Mouse (Mus musculus) G1E (cell line): Measurements from ENCODE around the gene Rbbp4. TPM values are rescaled to one million over a fixed set of nuclear protein-coding genes. Genes with fewer than 3 reads are reported as not detected.
A peak's percentile ranks its signal among the peaks of the same experiment; 100 is the strongest.

ENCODE experiments used
- ATAC-seq: 2 replicates; pipeline ENCODE4 v1.8.0; 2016; ENCODE audit warnings: mild to moderate bottlenecking; ENCODE audit not compliant: insufficient number of reproducible peaks, poor library complexity, low FRiP score, severe bottlenecking; ENCODE audit errors: extremely low read depth
- DNase-seq: peaks from one replicate; pipeline ENCODE4 v3.0.0; 2012; ENCODE audit warnings: low spot score
- H3K27me3 ChIP-seq: 2 replicates; pipeline ENCODE4 v1.6.1; 2012; ENCODE audit warnings: mild to moderate bottlenecking, low read length, inconsistent platforms; ENCODE audit not compliant: insufficient read depth
- H3K36me3 ChIP-seq: replicated peaks from 2 replicates; pipeline ENCODE3; 2012; ENCODE audit warnings: mild to moderate bottlenecking, inconsistent platforms
- H3K4me1 ChIP-seq: 2 replicates; pipeline ENCODE4 v1.6.1; 2012; ENCODE audit warnings: low read depth, low read length, inconsistent platforms, mixed read lengths; ENCODE audit not compliant: insufficient read depth
- H3K4me3 ChIP-seq: 2 replicates; pipeline ENCODE4 v1.5.1; 2012; ENCODE audit warnings: low read depth, mild to moderate bottlenecking, inconsistent platforms, low read length, moderate library complexity, mixed read lengths
- H3K9me3 ChIP-seq: replicated peaks from 2 replicates; pipeline ENCODE4 v1.6.1; 2012; ENCODE audit warnings: inconsistent platforms
- CTCF ChIP-seq: IDR thresholded peaks from 2 replicates; pipeline ENCODE4 v1.5.1; 2012; ENCODE audit warnings: low read depth, low read length, inconsistent platforms, mixed read lengths
- GATA1 ChIP-seq: IDR thresholded peaks from 2 replicates; pipeline ENCODE4 v1.6.1; 2012; ENCODE audit warnings: borderline replicate concordance, low read length, inconsistent platforms, mixed read lengths
- GATA2 ChIP-seq: IDR thresholded peaks from 2 replicates; pipeline ENCODE4 v1.6.1; 2012; ENCODE audit warnings: low read depth, low read length, inconsistent platforms, borderline replicate concordance
- POLR2AphosphoS5 ChIP-seq: IDR thresholded peaks from 2 replicates; pipeline ENCODE4 v1.6.1; 2012; ENCODE audit warnings: low read depth, low read length, inconsistent platforms; ENCODE audit not compliant: insufficient replicate concordance
- TAL1 ChIP-seq: conservative IDR thresholded peaks from 2 replicates; pipeline ENCODE4 v1.6.1; 2012; ENCODE audit warnings: low read depth, low read length, inconsistent platforms, mixed read lengths
- polyA plus RNA-seq: library from polyadenylated mRNA; stranded (reverse); fragments of >175 nt; gene quantifications from 2 replicates; pipeline ENCODE4 v1.2.3, GENCODE M21; 2012
- total RNA-seq, 2 experiments: library from RNA; stranded (forward) in 1 of 2; stranded (reverse) in 1 of 2; fragments of 200-1000 nt in 1 of 2; fragments of >200 nt in 1 of 2; fragmentation: Nextera tagmentation in 1 of 2; gene quantifications; 2 replicates each; pipeline ENCODE4 v1.2.3; 2014 to 2017

Gene Rbbp4
- total and polyA plus RNA-seq, 3 experiments = 74.1 to 223 (median 127) TPM

DNA sequence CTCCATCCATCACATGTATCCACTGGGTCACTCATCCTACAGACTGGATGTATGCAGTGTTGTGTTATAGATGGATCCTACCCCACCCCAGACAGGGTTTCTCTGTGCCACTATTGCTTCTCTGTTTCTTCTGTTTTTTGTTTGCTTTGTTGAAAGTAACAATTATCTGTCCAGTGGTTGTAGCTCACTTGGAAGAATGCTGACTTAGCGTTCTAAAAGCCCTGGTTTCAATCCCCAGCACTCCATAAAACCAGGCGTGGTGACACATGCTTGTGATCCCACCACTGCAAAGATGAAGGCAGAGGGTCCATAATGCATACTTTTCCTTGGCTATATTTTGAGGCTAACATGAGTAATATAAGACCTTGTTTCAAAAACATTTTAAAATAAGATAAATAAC lies 7.5 kb upstream of the Rbbp4 start:
- DNase-seq = no peak
- Histone ChIP-seq H3K4me1 (peaks cover 7% of the 10 kb centered on the region), H3K9me3 (no peaks in the 10 kb centered on the region), H3K27me3 (no peaks in the 10 kb centered on the region), H3K4me3 (no peak overlapping the region), H3K36me3 (peaks cover 74% of the 10 kb centered on the region)
- no peak for ATAC-seq
- TF ChIP-seq GATA2 = no peak
- no peak for TF ChIP-seq POLR2AphosphoS5
- TF ChIP-seq TAL1 = no peak
- no peak for TF ChIP-seq GATA1
- TF ChIP-seq CTCF = no peak

DNA sequence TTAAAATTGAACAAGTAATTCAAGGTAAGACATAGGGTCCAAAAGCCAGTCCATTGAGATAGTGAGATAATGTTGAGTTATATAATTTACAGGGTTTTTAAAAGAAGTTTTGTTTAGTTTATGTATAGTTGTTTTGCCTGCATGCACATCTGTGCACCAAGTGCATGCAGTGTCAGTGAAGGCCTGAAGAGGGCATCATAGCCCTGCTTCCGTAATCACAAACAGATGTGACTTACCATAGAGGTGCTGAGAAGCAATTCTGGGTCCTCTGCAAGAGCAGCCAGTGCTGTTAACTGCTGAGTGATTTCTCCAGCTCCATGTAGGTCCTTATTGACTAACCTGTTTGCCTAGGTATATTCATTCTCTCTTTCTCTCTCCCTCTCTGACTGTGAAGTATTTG lies 6.7 kb upstream of the Rbbp4 start:
- H3K4me1 ChIP-seq = peaks cover 12% of the 10 kb centered on the region
- ATAC-seq (no peak), DNase-seq (no peak)
- H3K4me3 ChIP-seq = no peak overlapping the region
- TF ChIP-seq GATA1 = no peak
- TF ChIP-seq POLR2AphosphoS5 = no peak
- TF ChIP-seq TAL1 = no peak
- TF ChIP-seq CTCF = no peak
- no peak for TF ChIP-seq GATA2
- no peaks in the 10 kb centered on the region for H3K27me3 ChIP-seq
- peaks cover 78% of the 10 kb centered on the region for H3K36me3 ChIP-seq
- H3K9me3 ChIP-seq = no peaks in the 10 kb centered on the region

DNA sequence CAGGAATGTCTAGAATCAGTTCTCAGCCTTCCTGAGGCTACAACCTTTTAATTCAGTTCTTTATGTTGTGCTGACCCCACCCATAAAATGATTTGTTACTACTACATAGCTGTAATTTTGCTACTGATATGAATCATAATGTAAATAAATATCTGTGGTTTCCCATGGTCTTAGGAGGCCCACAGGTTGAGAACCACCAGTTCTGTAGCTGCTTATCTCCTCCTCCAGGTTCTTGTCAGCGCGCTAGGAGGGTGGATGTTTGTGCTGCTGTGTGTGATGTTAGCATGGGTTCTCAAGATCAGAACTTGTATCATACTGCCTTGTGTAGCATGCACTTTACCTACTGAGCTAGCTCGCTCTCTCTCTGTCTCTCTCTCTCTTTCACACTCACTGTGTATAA lies 4.6 kb upstream of the Rbbp4 start:
- Histone ChIP-seq H3K9me3 (no peaks in the 10 kb centered on the region), H3K4me1 (peaks cover 17% of the 10 kb centered on the region), H3K27me3 (no peaks in the 10 kb centered on the region), H3K4me3 (no peak overlapping the region), H3K36me3 (peaks cover 63% of the 10 kb centered on the region)
- DNase-seq (no peak), ATAC-seq (no peak)
- TF ChIP-seq CTCF (no peak), GATA2 (no peak), POLR2AphosphoS5 (no peak), GATA1 (no peak), TAL1 (no peak)

DNA sequence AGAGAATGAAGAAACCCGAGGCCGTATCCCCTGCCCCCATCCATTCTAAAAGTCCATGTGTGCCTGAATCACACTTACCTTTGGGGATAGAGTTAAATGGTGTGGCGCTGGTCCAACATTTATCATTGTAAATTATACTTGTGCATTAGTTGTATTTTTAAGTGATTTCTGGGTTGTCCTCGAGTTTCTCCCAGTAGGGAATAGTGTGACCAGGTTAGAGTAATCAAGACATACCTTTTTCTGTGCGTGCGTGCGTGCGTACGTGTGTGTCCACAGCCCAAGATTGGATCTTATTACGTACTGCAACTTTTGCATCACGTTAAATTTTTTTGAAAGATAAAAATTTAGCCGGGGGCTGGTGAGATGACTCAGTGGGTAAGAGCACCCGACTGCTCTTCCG lies 1.1 kb upstream of the Rbbp4 start:
- Histone ChIP-seq H3K27me3 (no peaks in the 10 kb centered on the region), H3K4me1 (peaks cover 44% of the 10 kb centered on the region), H3K36me3 (peaks cover 62% of the 10 kb centered on the region), H3K9me3 (no peaks in the 10 kb centered on the region), H3K4me3 (peak overlapping the region; percentile 98)
- no peak for TF ChIP-seq CTCF
- TF ChIP-seq TAL1 = no peak
- TF ChIP-seq GATA1 = no peak
- no peak for TF ChIP-seq POLR2AphosphoS5
- no peak for TF ChIP-seq GATA2
- no peak for DNase-seq
- no peak for ATAC-seq

DNA sequence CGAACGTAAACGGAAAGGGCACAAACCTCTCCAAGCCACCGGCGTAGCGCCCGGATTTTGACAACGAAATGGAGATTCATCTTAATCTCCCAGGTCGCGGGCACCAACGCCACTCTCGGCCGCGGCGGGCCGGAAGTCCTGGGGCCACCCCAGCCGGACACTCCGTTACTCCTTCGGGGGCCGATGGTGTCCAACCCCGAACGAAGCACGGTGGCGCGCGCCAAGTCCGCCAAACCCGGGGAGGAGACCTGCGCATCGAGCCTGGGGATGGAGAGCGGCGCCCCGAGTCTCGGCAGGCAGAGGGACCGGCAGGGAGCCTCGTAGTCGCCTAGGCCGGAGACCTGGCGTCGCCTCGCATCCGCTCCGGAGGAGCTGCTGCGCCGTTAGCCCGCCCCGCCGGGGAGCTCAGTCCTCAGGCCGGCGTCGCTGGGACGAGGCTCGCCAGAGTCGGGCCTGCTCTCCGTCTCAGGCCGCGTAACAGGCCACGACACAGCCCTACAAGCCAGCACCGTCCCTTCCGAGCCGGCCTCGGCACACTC lies 424 bp downstream of the Rbbp4 start:
- no peaks in the 10 kb centered on the region for H3K9me3 ChIP-seq
- TF ChIP-seq TAL1 (no peak), CTCF (no peak), GATA1 (no peak), POLR2AphosphoS5 (no peak), GATA2 (no peak)
- DNase-seq = no peak
- peaks cover 54% of the 10 kb centered on the region for H3K4me1 ChIP-seq
- no peak for ATAC-seq
- peaks cover 63% of the 10 kb centered on the region for H3K36me3 ChIP-seq
- no peaks in the 10 kb centered on the region for H3K27me3 ChIP-seq
- H3K4me3 ChIP-seq = peak overlapping the region; percentile 98

DNA sequence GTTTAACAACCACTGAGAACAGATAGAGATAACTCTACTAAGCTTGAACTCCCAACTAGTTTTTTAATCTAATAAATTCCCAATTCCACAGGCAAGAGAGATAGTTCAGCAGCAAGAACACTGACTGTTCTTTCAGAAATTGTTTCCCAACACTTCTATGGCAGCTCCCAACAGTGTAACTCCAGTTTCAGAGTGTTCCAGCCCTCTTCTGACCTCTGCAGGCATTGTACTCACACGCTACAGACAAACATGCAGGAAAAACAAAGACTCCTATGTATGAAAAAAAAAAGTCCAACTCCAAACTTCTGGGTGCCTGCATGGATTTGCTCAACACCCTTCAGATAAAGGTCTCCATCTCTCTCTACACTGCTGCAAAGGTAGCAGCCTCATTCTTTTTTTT lies 2.3 kb downstream of the Rbbp4 start:
- Histone ChIP-seq H3K4me1 (peaks cover 52% of the 10 kb centered on the region), H3K36me3 (peaks cover 64% of the 10 kb centered on the region), H3K4me3 (peak overlapping the region; percentile 27; the same call in 1 of the 2 replicates), H3K9me3 (no peaks in the 10 kb centered on the region), H3K27me3 (no peaks in the 10 kb centered on the region)
- DNase-seq (no peak), ATAC-seq (no peak)
- TF ChIP-seq GATA2 = no peak
- no peak for TF ChIP-seq TAL1
- TF ChIP-seq GATA1 = no peak
- TF ChIP-seq CTCF = no peak
- no peak for TF ChIP-seq POLR2AphosphoS5

DNA sequence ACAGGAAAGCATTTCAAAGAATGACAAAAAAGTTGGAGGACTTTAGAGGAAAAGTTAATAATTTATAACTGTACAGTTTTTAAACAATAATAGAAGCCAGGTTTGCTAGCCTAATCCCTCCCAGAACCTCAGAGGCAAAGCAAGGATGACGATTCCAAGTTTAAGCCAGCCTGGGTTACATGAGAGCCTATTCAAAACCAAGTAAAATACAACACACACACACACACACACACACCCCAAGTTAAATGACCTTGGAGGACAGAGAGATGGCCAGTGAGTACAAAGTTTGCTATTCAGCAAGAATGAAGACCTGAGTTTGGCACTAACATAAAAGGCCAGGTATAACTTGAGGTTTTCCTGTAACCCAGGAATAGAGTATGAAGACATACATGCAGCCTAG lies 9.0 kb downstream of the Rbbp4 start:
- no peak overlapping the region for H3K4me3 ChIP-seq
- TF ChIP-seq GATA2 (no peak), CTCF (no peak), TAL1 (no peak), GATA1 (no peak)
- DNase-seq (no peak), ATAC-seq (no peak)
- no peaks in the 10 kb centered on the region for H3K27me3 ChIP-seq
- H3K36me3 ChIP-seq = peaks cover 86% of the 10 kb centered on the region
- peaks cover 29% of the 10 kb centered on the region for H3K4me1 ChIP-seq
- H3K9me3 ChIP-seq = no peaks in the 10 kb centered on the region
